Mouse (Mus musculus) neural tube, embryonic 10.5 days (tissue): Measurements from ENCODE around the gene Fgf18.

ENCODE experiments used
- DNase-seq: peaks from one replicate; pipeline ENCODE4 v3.0.0-alpha.2; 2017; ENCODE audit warnings: low spot score; ENCODE audit errors: extremely low spot score

Fgf18 gene

GRCm38 (mm10) chr11:33074541-33074940, 72.7 kb downstream of the Fgf18 start:
- DNase-seq = no peak

DNA sequence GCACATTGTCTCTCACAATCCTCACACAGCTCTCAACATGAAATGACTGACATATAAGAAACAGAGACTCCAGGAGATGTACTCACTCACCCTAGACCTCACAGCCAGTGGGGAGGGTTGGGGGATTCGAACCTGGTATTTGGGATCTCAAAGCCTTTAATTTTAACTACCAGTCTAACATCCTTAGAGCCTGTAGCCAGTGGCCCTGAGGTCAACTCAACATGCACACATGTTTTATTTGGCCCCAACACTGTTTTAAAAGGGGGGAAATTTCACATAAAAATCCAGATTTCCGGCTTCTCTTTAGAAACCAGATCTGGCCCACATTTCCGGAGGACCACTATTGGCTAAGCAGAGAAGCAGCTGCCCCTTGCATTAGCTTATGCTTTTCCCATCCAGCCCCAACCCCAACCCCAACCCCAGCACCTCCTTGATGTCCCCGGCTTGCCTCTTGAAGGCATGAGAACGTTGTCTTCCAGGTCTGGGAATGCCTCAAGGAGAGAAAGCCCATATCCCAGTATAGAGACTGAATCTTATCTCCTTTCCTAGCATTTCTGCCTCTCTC, 75.8 kb downstream of the Fgf18 start:
- no peak for DNase-seq

DNA sequence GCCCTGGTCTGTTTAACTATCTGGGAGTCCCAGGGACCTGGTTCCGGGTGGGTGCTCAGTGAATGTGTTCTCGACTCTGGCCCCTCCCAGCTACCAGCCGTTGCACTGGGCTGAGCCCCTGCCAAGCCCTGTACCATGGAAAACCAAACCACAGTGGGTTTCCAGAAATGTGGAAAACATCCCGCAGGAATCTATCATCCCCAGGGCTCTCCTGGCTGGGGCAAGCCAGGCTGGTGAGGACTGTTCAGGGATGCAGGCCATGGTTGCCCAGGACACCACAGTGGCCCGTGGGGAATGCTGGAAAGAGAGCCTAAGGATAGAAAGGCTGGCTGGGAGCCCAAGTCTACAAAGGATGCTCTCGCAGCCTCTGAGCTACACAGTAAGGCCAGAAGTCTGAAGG, 76.7 kb downstream of the Fgf18 start:
- DNase-seq = no peak
